Mouse (Mus musculus) left cerebral cortex, postnatal 4 days (tissue): ENCODE data around the gene Cacna1i. TPM values are rescaled to one million over a fixed set of nuclear protein-coding genes. Genes with fewer than 3 reads are reported as not detected.

Experiments
- DNase-seq: peaks from one replicate; pipeline ENCODE4 v3.0.0-alpha.2; 2022
- intact Hi-C: fragments of 180-260 bp; cut with DNase I; formaldehyde crosslinking; loops from one replicate; pipeline ENCODE4 v1.15.1; 2025
- total RNA-seq, 2 experiments: library from RNA; stranded (reverse); gene quantifications; 2 replicates each; pipeline ENCODE4 v1.2.3; 2021

The Cacna1i gene
- total RNA-seq, 2 experiments from 2014 or later, result 43.3 to 44.4 TPM

GRCm38 (mm10) chr15:80266281-80266680, 20.8 kb upstream of the Cacna1i start:
- intact Hi-C loops, result loop anchor here (5.0 kb wide), 1 partner anchor 436 kb away; no protein-coding TSS in a partner anchor
- peak; percentile 86 for DNase-seq

DNA sequence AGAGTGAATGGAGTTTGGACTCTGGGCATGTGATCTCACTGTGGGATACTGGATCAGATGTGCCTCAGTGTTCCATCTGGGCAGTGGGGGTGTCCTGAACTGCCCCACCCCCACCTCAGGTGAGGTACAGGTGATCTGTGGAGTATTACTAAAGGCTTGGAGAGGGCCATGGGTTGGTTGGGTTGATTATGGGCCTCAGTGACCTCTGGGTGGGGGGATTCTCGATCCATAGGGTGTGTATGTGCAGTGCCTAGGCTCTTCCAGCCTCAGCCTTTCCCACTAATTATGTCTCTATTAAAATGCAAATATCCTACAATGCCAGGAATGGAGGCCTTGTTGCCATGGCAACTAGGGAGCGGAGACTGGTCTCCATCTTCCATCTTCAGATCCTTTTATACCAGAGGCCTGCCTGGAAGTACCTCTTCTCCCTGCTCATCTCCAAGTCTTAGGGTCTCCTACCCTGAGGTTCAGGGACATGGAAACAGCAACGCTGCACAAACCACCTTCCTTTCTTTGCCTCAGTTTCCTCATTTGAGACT, 15.1 kb upstream of the Cacna1i start:
- intact Hi-C loops, result no loop called here
- no peak for DNase-seq

DNA sequence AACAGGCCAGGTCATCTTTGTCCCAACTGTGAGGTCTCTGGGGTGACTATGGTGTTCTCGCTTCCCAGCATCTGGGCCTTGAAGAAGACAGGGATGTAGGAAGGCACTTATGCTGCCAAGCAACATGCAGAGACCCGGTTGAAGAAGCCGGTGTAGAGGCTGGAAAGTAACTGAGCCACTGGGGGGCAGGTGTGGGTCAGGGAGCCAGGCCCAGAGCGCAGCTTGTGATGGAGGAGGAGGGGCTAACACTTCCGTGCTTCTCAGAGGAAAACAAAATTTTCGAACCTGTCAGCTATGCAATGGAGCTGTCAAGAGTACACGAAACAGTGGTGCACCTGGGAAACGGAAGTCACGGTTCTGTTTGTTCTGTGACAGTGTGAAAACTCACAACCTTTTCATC, 9.9 kb upstream of the Cacna1i start:
- peak; percentile 39 for DNase-seq
- intact Hi-C loops, result no loop called here

DNA sequence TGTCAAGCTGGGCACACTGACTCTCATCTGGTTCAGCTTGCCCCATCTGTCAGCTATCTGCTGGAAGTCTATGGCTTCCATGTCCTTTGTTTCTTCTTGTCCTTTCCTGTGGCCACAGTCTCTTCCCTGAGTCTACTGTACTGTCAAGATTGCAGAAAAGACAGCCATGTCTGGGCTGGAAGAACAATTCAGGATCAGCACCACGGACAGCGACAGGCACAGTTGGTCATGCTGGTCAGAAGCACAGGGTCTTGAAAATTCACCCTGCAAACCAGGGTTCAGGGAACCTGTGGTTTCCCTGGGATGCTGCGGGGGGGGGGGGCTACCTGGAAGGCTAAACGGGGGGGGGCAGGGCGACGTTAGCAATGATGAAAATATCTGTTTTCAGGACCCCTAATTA, 9.4 kb upstream of the Cacna1i start:
- intact Hi-C loops, result no loop called here
- peak; percentile 51 for DNase-seq

DNA sequence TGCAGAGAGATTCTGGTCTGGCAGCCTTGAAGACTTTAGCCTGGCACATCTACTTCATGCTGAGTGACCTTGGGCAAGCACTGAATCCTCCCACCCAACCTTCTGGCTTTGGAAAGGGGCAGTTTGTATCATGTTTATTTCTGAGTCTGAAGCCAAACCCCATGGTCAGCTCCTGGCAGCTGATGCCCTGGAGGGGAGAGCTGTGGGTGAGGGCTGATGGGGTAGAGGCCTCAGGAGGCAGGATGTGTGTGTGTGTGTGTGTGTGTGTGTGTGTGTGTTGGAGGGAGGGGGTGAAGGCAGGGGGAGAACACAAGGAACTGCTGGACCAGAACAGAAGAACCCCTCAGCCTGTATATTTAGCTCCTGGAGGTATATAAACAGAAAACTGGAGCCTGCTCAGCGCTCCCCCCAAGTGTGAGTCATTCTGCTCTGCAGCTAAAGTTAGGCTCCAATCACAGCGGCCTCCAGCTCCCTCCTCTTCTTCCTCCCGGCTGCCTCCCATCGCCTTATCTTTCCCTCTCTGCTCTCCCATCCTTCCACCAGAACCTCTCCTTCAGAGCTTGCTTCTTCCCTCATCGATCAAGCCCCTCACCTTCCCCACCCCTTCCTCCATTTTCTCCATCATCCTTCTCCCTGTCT, 8.8 kb upstream of the Cacna1i start:
- DNase-seq, result no peak
- intact Hi-C loops, result no loop called here

GRCm38 (mm10) chr15:80279053-80279452, 8.0 kb upstream of the Cacna1i start:
- DNase-seq, result no peak
- intact Hi-C loops, result no loop called here

GRCm38 (mm10) chr15:80280646-80281045, 6.4 kb upstream of the Cacna1i start:
- DNase-seq, result peak; percentile 60
- intact Hi-C loops, result no loop called here

GRCm38 (mm10) chr15:80288036-80288435, 998 bp downstream of the Cacna1i start:
- DNase-seq, result no peak
- intact Hi-C loops, result loop anchor here (5.0 kb wide), 1 partner anchor 329 kb away; no protein-coding TSS in a partner anchor

DNA sequence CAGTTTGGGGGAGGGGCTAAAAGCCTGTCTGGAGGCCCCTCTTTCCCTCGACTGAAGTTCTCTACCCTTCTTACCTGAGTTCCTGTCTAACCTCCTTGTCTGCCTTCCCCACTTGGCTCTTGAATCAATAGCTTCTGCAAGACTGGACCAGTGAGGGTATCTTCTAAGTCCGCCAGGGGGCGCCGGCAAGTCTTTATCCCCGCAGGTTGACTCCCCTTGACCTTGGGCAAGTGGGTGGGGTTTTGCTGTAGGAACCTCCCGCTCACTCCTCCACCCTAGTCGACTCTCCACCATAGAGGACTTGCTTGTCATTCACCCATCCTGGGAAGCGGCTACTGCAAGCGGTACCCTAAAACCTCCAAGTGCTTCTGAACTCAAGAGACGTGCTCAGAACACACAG, 2.4 kb downstream of the Cacna1i start:
- DNase-seq, result peak; percentile 70
- intact Hi-C loops, result loop anchor here (5.0 kb wide), 1 partner anchor 328 kb away; no protein-coding TSS in a partner anchor

- intact Hi-C loops, result no loop called here
- no peak for DNase-seq
Measured at GRCm38 (mm10) chr15:80297146-80297545, 10.1 kb downstream of the Cacna1i start.

DNA sequence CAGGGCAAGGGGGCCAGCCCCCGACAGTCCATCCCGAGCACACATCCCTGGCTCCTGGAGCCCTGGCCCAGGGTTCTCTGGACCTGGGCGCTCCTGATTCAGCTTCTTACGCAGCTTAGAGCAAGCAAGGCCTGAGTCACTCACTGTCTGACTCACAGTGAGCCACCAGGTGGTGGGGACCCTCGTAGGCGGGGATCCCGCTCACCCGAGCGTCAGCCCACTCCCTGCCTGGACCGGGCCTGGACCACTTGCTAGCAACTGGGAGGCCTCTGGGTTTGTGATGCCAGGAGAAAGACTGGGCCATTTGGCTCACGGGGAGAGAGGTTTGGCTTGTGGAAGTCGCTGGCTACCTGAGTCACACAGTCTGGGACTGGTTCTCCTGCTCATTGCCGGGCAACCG, 16.7 kb downstream of the Cacna1i start:
- no peak for DNase-seq
- intact Hi-C loops, result no loop called here

DNA sequence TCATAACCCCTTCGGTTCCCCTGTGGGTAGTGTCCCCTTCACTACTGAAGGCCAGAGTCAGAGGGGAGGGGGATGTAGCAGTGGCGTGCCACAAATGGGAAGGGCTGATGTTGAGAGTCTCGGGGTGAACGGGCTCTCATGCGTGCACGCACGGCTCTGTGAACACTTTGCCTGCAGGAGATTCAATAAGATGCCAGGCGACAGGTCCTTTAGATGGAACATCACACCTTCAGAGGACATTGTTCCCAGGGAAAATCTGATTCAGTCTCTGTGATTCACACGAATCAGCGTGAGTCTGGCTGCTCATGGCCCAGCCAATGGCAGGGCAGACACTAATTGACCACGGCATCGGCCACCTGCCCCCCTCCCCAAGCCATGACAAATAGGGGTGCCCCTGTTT, 17.1 kb downstream of the Cacna1i start:
- no peak for DNase-seq
- intact Hi-C loops, result no loop called here

GRCm38 (mm10) chr15:80306146-80306545, 19.1 kb downstream of the Cacna1i start:
- DNase-seq, result no peak
- intact Hi-C loops, result no loop called here

GRCm38 (mm10) chr15:80314731-80315130, 27.7 kb downstream of the Cacna1i start:
- peak; percentile 72 for DNase-seq
- intact Hi-C loops, result no loop called here

DNA sequence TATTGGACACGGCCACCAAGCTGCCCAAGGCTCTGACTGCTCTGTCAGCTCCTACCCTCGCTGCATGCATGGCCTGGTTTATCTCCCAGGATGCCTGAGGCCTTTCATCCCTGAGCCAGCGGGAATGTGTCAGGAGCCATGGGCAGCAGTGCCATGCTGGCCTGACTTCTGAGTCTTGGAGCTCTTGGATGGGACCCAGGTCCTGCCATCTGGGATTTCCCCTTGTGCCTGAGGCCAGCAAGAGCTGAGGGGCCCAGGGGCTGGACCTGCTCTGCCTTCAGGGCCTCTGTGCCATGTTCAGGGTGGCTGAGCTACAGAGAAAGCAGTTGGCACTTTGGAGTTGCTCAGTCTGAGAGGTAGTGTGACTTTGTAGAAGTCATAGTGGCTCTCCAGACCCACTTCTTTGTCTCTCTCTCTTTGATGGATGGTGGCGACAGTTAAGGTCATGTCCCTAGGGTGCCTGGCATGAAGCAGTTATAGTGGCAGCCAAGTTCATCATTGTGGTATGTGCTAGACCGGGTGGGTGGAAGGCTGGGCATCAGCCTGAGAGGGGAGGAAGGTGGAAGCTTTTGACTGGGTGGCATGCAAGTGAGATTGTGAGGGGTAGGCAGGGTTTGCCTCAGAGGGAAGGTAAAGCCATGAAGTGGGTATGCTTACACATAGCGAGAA, 30.1 kb downstream of the Cacna1i start:
- intact Hi-C loops, result no loop called here
- DNase-seq, result peak; percentile 85

DNA sequence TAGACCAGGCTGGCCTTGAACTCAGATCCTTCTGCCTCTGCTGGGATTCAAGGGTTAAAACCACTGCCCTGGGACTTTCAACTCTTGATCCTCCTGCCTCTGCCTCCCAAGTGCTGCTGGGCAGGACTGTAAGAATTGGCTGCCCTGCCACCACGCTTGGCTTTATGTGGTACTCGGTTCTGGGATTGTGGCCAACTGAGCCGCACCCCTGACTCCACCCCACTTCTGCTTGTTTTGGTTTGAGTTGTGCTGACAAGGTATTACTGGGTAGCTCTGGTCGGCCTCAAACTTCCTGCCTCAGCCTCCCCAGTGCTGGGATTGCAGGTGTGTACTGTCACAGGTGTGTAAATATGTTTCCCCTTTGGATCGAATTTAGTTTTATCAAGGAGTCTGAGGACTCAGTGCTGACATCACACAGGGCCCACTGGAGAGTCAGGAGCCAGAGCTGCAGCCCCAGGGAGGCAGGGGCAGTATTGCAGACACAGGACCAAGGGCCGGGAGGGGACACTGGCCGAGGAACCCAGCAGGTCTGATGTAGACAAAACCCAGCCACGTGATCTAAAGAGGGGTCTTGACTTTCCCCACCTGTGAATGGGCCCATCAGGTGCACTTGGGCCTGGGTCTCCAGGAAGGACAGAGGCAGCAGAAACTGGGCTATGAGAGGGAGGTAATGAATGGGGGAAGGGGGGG, 30.9 kb downstream of the Cacna1i start:
- intact Hi-C loops, result no loop called here
- DNase-seq, result no peak

- intact Hi-C loops, result no loop called here
- no peak for DNase-seq
Measured at GRCm38 (mm10) chr15:80318543-80319255, 31.7 kb downstream of the Cacna1i start.

- intact Hi-C loops, result no loop called here
- DNase-seq, result no peak
Measured at GRCm38 (mm10) chr15:80319315-80319714, 32.3 kb downstream of the Cacna1i start.

DNA sequence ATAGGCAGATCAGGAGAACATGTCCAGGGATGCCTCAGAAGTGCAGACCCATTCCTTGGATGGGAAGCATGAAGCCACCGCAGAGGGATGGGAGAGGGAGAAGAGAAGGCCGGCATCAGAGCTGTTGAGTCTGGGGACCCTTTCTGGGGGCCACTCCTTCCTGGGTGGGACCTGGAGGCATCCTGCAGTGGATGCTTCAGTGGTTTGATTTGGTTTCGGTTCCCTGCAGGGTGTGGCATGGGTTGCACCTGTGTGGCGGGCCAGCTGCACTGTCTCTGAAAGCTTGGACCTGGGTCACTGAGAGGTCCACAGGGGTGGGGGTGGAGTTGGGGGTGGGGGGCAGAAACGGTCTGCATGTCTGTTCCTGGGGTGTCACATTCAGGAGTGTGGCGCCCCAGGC, 32.9 kb downstream of the Cacna1i start:
- intact Hi-C loops, result no loop called here
- no peak for DNase-seq

GRCm38 (mm10) chr15:80325207-80325606, 38.2 kb downstream of the Cacna1i start:
- DNase-seq, result no peak
- intact Hi-C loops, result no loop called here

- intact Hi-C loops, result no loop called here
- no peak for DNase-seq
Measured at GRCm38 (mm10) chr15:80325756-80326155, 38.7 kb downstream of the Cacna1i start.
